Mouse (Mus musculus): ENCODE results near the gene Mfn2. TPM values are rescaled to one million over a fixed set of nuclear protein-coding genes. Genes with fewer than 3 reads are reported as not detected.

Mfn2 gene
- total and polyA plus RNA-seq, 3 experiments = 10.0 to 36.8 (median 17.5) TPM

DNA sequence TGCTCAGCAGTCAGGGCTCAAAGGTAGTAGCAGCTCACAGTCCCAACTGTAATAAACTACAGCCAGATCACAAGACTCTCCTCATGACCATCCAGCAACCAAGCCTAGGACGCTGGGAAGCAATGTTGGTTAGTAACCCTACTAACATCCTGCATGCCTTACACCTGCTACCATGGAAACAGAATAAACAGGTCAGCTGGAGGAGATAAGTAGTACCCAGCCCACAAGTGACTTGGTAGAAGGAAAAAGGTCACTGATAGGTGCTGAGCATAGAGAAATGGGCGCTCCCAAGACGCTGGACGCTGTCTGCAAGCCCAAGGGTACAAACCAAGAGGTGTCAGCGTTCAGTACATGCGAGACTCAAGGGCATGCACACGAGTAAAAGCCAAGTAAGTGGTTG lies 4.1 kb downstream of the Mfn2 start:
- Histone ChIP-seq H3K36me3 (replicated peaks in 1 of 2; ENCODE audit: control insufficient read depth in 1 of 2, insufficient read depth in 1 of 2, low read length in 1 of 2) (peaks cover 53 to 78% of the 10 kb centered on the region in 2 experiments), H3K27me3 (replicated peaks) (no peaks in the 10 kb centered on the region), H3K4me3 (replicated peaks in 1 of 3; ENCODE audit: low read depth in 2 of 3, low read length in 2 of 3, poor library complexity in 1 of 3) (no peak overlapping the region), H3K9me3 (replicated peaks; ENCODE audit: low read length) (no peaks in the 10 kb centered on the region), H3K79me2 (replicated peaks; ENCODE audit: control insufficient read depth, extremely low read depth, insufficient read depth, poor library complexity, severe bottlenecking) (peaks cover 4% of the 10 kb centered on the region; the same call in 1 of the 2 replicates), H3K4me2 (ENCODE audit: insufficient read depth, low read depth, poor library complexity, severe bottlenecking) (no peak overlapping the region), H3K27ac (ENCODE audit: insufficient read depth, low read depth) (no peak overlapping the region), H3K4me1 (ENCODE audit: control insufficient read depth in 1 of 2, insufficient read depth in 2 of 2) (peaks cover 7 to 15% of the 10 kb centered on the region in 2 experiments), H3K9ac (ENCODE audit: insufficient read depth, low read depth) (no peak overlapping the region)
- dilution Hi-C loops (cut with MboI; ENCODE audit: extremely low pct_ligation_motif_present, extremely low pct_unique_long_range_greater_than_20kb, low sequenced_read_pairs) (no loop called here), in situ Hi-C loops (cut with MboI; ENCODE audit: low pct_ligation_motif_present, low pct_unique_long_range_greater_than_20kb, low sequenced_read_pairs) (no loop called here)
- TF ChIP-seq PAX5 (IDR thresholded peaks at IDR 0.05; ENCODE audit: low read length) (no peak), MAFK (IDR thresholded peaks at IDR 0.05; ENCODE audit: insufficient replicate concordance, low read length) (no peak)
- no peak for DNase-seq (ENCODE audit: extremely low read depth)

DNA sequence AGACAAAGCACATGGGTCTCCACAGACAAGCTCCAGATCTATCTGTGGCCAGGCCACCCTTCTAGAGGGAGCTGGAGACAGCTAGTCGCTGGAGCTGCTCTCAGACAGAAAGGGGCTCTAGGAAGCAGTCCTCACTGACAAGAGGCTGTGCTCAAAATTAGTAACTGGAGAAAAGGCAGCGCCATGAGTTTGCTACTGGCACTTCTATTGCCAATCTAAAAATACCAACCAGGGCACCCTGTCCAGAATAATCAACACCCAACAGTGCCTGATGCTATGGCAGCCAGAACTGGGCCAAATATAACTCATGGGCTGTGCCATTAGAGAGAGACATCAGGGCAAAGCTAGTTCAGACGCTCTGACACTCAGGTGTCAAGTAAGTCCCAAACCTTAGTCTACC lies 7.2 kb downstream of the Mfn2 start:
- Histone ChIP-seq H3K4me2 (ENCODE audit: insufficient read depth, low read depth, poor library complexity, severe bottlenecking) (no peak overlapping the region), H3K27ac (ENCODE audit: insufficient read depth, low read depth) (no peak overlapping the region), H3K27me3 (replicated peaks) (no peaks in the 10 kb centered on the region), H3K9me3 (replicated peaks; ENCODE audit: low read length) (no peaks in the 10 kb centered on the region), H3K4me1 (ENCODE audit: control insufficient read depth in 1 of 2, insufficient read depth in 2 of 2) (no peaks in the 10 kb centered on the region), H3K79me2 (replicated peaks; ENCODE audit: control insufficient read depth, extremely low read depth, insufficient read depth, poor library complexity, severe bottlenecking) (no peaks in the 10 kb centered on the region), H3K36me3 (replicated peaks in 1 of 2; ENCODE audit: control insufficient read depth in 1 of 2, insufficient read depth in 1 of 2, low read length in 1 of 2) (peaks cover 63 to 92% of the 10 kb centered on the region in 2 experiments), H3K9ac (ENCODE audit: insufficient read depth, low read depth) (no peak overlapping the region), H3K4me3 (replicated peaks in 1 of 3; ENCODE audit: low read depth in 2 of 3, low read length in 2 of 3, poor library complexity in 1 of 3) (no peak overlapping the region)
- in situ Hi-C loops (cut with MboI; ENCODE audit: low pct_ligation_motif_present, low pct_unique_long_range_greater_than_20kb, low sequenced_read_pairs) = no loop called here
- no peak for DNase-seq (ENCODE audit: extremely low read depth)
- no peak for TF ChIP-seq IRF4 (IDR thresholded peaks at IDR 0.05; ENCODE audit: low read depth, low read length)
- TF ChIP-seq CHD2 (IDR thresholded peaks at IDR 0.05; ENCODE audit: low read length) = no peak
- TF ChIP-seq EP300 (IDR thresholded peaks at IDR 0.05; ENCODE audit: low read length) = no peak
- no peak for TF ChIP-seq UBTF (IDR thresholded peaks at IDR 0.05; ENCODE audit: low read depth, low read length)
- no peak for TF ChIP-seq ELF1 (IDR thresholded peaks at IDR 0.05; ENCODE audit: low read depth, low read length)
- no peak for TF ChIP-seq SIN3A (IDR thresholded peaks at IDR 0.05; ENCODE audit: low read length)
- TF ChIP-seq E2F4 (IDR thresholded peaks at IDR 0.05; ENCODE audit: insufficient replicate concordance, low read depth, low read length) = no peak
- no peak for TF ChIP-seq KAT2A (IDR thresholded peaks at IDR 0.05; ENCODE audit: insufficient replicate concordance, low read length)
- no peak for TF ChIP-seq NELFE (IDR thresholded peaks at IDR 0.05; ENCODE audit: low read depth, low read length)
- TF ChIP-seq MEF2A (IDR thresholded peaks at IDR 0.05; ENCODE audit: borderline replicate concordance, low read depth, low read length) = no peak
- no peak for TF ChIP-seq ZC3H11A (IDR thresholded peaks at IDR 0.05; ENCODE audit: low read depth, low read length)
- no peak for TF ChIP-seq MAX (IDR thresholded peaks at IDR 0.05; ENCODE audit: low read length)
- no peak for TF ChIP-seq ZMIZ1 (IDR thresholded peaks at IDR 0.05; ENCODE audit: low read depth, low read length)
- TF ChIP-seq USF2 (conservative IDR thresholded peaks at IDR 0.05; ENCODE audit: low read depth, low read length) = no peak
- TF ChIP-seq JUND (conservative IDR thresholded peaks at IDR 0.05; ENCODE audit: low read depth, low read length) = no peak
- TF ChIP-seq SMC3 (IDR thresholded peaks at IDR 0.05; ENCODE audit: low read depth, low read length) = no peak
- TF ChIP-seq HCFC1 (IDR thresholded peaks at IDR 0.05; ENCODE audit: low read depth, low read length) = no peak
- TF ChIP-seq JUN (IDR thresholded peaks at IDR 0.05; ENCODE audit: insufficient read depth, low read depth, low read length) = no peak
- dilution Hi-C loops (cut with MboI; ENCODE audit: extremely low pct_ligation_motif_present, extremely low pct_unique_long_range_greater_than_20kb, low sequenced_read_pairs) = no loop called here

All from CH12.LX (cell line).